Mouse (Mus musculus) E14TG2a.4 (cell line): Measurements from ENCODE around the gene Carns1.

Experiments
- H3K27me3 ChIP-seq: 2 replicates; pipeline ENCODE4 v1.6.1; 2014; ENCODE audit warnings: low read length, control low read depth; ENCODE audit not compliant: insufficient read depth
- H3K36me3 ChIP-seq: 2 replicates; pipeline ENCODE4 v1.6.1; 2014; ENCODE audit warnings: low read length, control low read depth; ENCODE audit not compliant: insufficient read depth
- H3K4me1 ChIP-seq: replicated peaks from 2 replicates; pipeline ENCODE4 v1.6.1; 2014; ENCODE audit warnings: low read depth, low read length, control low read depth
- H3K4me3 ChIP-seq: replicated peaks from 2 replicates; pipeline ENCODE4 v1.5.1; 2014; ENCODE audit warnings: mild to moderate bottlenecking, low read length
- H3K9me3 ChIP-seq: 2 replicates; pipeline ENCODE4 v1.6.1; 2014; ENCODE audit warnings: low read length, control low read depth
- CTCF ChIP-seq: conservative IDR thresholded peaks from 2 replicates; pipeline ENCODE4 v1.5.1; 2014; ENCODE audit warnings: low read length
- NANOG ChIP-seq: IDR thresholded peaks from 2 replicates; pipeline ENCODE4 v1.6.1; 2014; ENCODE audit warnings: borderline replicate concordance, low read length, mixed read lengths
- POU5F1 ChIP-seq: IDR thresholded peaks from 2 replicates; pipeline ENCODE4 v1.6.1; 2014; ENCODE audit warnings: low read length, borderline replicate concordance

The Carns1 gene

GRCm38 (mm10) chr19:4119716-4120487 lies 55.4 kb downstream of the Carns1 start:
- H3K4me3 ChIP-seq = no peak overlapping the region
- no peak for TF ChIP-seq CTCF
- no peak for TF ChIP-seq NANOG
- no peak for TF ChIP-seq POU5F1
- peaks cover 51% of the 10 kb centered on the region for H3K4me1 ChIP-seq
- no peaks in the 10 kb centered on the region for H3K9me3 ChIP-seq
- H3K27me3 ChIP-seq = no peaks in the 10 kb centered on the region
- peaks cover 48% of the 10 kb centered on the region for H3K36me3 ChIP-seq

- H3K9me3 ChIP-seq = no peaks in the 10 kb centered on the region
- H3K36me3 ChIP-seq = peaks cover 64% of the 10 kb centered on the region
- H3K4me3 ChIP-seq = no peak overlapping the region
- H3K27me3 ChIP-seq = no peaks in the 10 kb centered on the region
- TF ChIP-seq NANOG (no peak), CTCF (no peak)
- peaks cover 46% of the 10 kb centered on the region for H3K4me1 ChIP-seq
Observed at GRCm38 (mm10) chr19:4118350-4118749, 56.9 kb downstream of the Carns1 start.

GRCm38 (mm10) chr19:4117006-4117405 lies 58.3 kb downstream of the Carns1 start:
- no peak for TF ChIP-seq POU5F1
- TF ChIP-seq CTCF = no peak
- TF ChIP-seq NANOG = no peak
- peaks cover 46% of the 10 kb centered on the region for H3K4me1 ChIP-seq
- H3K27me3 ChIP-seq = no peaks in the 10 kb centered on the region

GRCm38 (mm10) chr19:4115816-4116215 lies 59.5 kb downstream of the Carns1 start:
- Histone ChIP-seq H3K36me3 (peaks cover 82% of the 10 kb centered on the region), H3K27me3 (no peaks in the 10 kb centered on the region), H3K4me1 (peaks cover 44% of the 10 kb centered on the region), H3K4me3 (no peak overlapping the region), H3K9me3 (no peaks in the 10 kb centered on the region)
- TF ChIP-seq CTCF = no peak
- TF ChIP-seq NANOG = no peak

More at GRCm38 (mm10) chr19:4117006-4117405, 58.3 kb downstream of the Carns1 start:
- Histone ChIP-seq H3K4me3 (no peak overlapping the region), H3K9me3 (no peaks in the 10 kb centered on the region), H3K36me3 (peaks cover 76% of the 10 kb centered on the region)

- no peak overlapping the region for H3K4me3 ChIP-seq
- peaks cover 82% of the 10 kb centered on the region for H3K36me3 ChIP-seq
- peaks cover 44% of the 10 kb centered on the region for H3K4me1 ChIP-seq
- H3K9me3 ChIP-seq = no peaks in the 10 kb centered on the region
- TF ChIP-seq CTCF = no peak
- no peak for TF ChIP-seq POU5F1
- TF ChIP-seq NANOG = no peak
- peaks cover 6% of the 10 kb centered on the region; the same call in 1 of the 2 replicates for H3K27me3 ChIP-seq
Observed at GRCm38 (mm10) chr19:4115144-4115543, 60.1 kb downstream of the Carns1 start.

GRCm38 (mm10) chr19:4114551-4114950 lies 60.7 kb downstream of the Carns1 start:
- H3K9me3 ChIP-seq = no peaks in the 10 kb centered on the region
- H3K36me3 ChIP-seq = peaks cover 77% of the 10 kb centered on the region
- peaks cover 44% of the 10 kb centered on the region for H3K4me1 ChIP-seq
- no peak for TF ChIP-seq CTCF
- TF ChIP-seq NANOG = no peak
- H3K4me3 ChIP-seq = no peak overlapping the region
- H3K27me3 ChIP-seq = peaks cover 6% of the 10 kb centered on the region; the same call in 1 of the 2 replicates
